Mouse (Mus musculus) hindbrain, embryonic 11.5 days (tissue): ENCODE measurements at regions not wholly inside any gene's neighbourhood (a gene's known extent, or its start where the extent isn't known, plus 50 kb on each side); places are given as distances from the start of the nearest gene placed in this dataset.
A peak's percentile ranks its signal among the peaks of the same experiment; 100 is the strongest.
"Not testable (repeated sequence)": the region's sequence is repeated elsewhere in the genome, so short reads cannot be mapped to it uniquely, and the experiment has no call there.

Experiments
- ATAC-seq: fragments of 200-750 bp; cut with Nextera tagmentation; 2 replicates; pipeline ENCODE4 v1.8.0; 2017; ENCODE audit warnings: mild to moderate bottlenecking, moderate TSS enrichment, moderate library complexity; ENCODE audit not compliant: low FRiP score
- DNase-seq: peaks from one replicate; pipeline ENCODE4 v3.0.0-alpha.2; 2015; ENCODE audit warnings: low spot score
- H3K27ac ChIP-seq: fragments of 300-500 bp; sonication (generic); 2 replicates; pipeline ENCODE4 v1.5.1; 2014; ENCODE audit warnings: mild to moderate bottlenecking, low read depth, low read length
- H3K27me3 ChIP-seq: fragments of 300-500 bp; sonication (generic); 2 replicates; pipeline ENCODE4 v1.6.1; 2014; ENCODE audit warnings: mild to moderate bottlenecking, low read length, moderate library complexity, mixed read lengths; ENCODE audit not compliant: control insufficient read depth, insufficient read depth
- H3K36me3 ChIP-seq: fragments of 300-500 bp; sonication (generic); 2 replicates; pipeline ENCODE4 v1.6.1; 2014; ENCODE audit warnings: mild to moderate bottlenecking, low read length, moderate library complexity, mixed read lengths; ENCODE audit not compliant: control insufficient read depth, insufficient read depth
- H3K4me1 ChIP-seq: fragments of 300-500 bp; sonication (generic); replicated peaks from 2 replicates; pipeline ENCODE4 v1.6.1; 2014; ENCODE audit warnings: low read length, mixed read lengths; ENCODE audit not compliant: control insufficient read depth, insufficient read depth
- H3K4me2 ChIP-seq: fragments of 300-500 bp; sonication (generic); replicated peaks from 2 replicates; pipeline ENCODE4 v1.6.1; 2014; ENCODE audit warnings: mild to moderate bottlenecking, low read depth, low read length
- H3K4me3 ChIP-seq: fragments of 300-500 bp; sonication (generic); 2 replicates; pipeline ENCODE4 v1.5.1; 2014; ENCODE audit warnings: low read depth, low read length
- H3K9ac ChIP-seq: fragments of 300-500 bp; sonication (generic); 2 replicates; pipeline ENCODE4 v1.6.1; 2014; ENCODE audit warnings: low read depth, low read length
- H3K9me3 ChIP-seq: fragments of 300-500 bp; sonication (generic); 2 replicates; pipeline ENCODE4 v1.6.1; 2016; ENCODE audit warnings: low read length; ENCODE audit not compliant: control insufficient read depth
- WGBS: fragments of 180-500 bp; shearing (Covaris S2); extraction: QIAGEN DNeasy Blood & Tissue Kit; methylation state at CpG from one replicate; pipeline ENCODE4 v1.1.7; 2014; 5-methylcytosine and 5-hydroxymethylcytosine counted together

- Histone ChIP-seq H3K27me3 (no peaks in the 10 kb centered on the region), H3K4me2 (no peak overlapping the region), H3K4me3 (no peak overlapping the region), H3K9ac (no peak overlapping the region), H3K36me3 (no peaks in the 10 kb centered on the region), H3K4me1 (no peaks in the 10 kb centered on the region), H3K9me3 (no peaks in the 10 kb centered on the region), H3K27ac (no peak overlapping the region)
- DNase-seq (no peak), ATAC-seq (no peak)
- WGBS: 92% methylated on average over 3 of the region's 3 CpGs
Observed at GRCm38 (mm10) chr8:103644845-103645244, 456.6 kb upstream of the Cdh5 start.

- DNase-seq (no peak), ATAC-seq (no peak)
- H3K4me3 ChIP-seq: no peak overlapping the region
- H3K27me3 ChIP-seq: no peaks in the 10 kb centered on the region
- H3K36me3 ChIP-seq: no peaks in the 10 kb centered on the region
- H3K9ac ChIP-seq: no peak overlapping the region
- H3K4me1 ChIP-seq: no peaks in the 10 kb centered on the region
- no peak overlapping the region for H3K4me2 ChIP-seq
- H3K27ac ChIP-seq: no peak overlapping the region
- WGBS: 96% methylated on average over 1 of the region's 1 CpGs
- H3K9me3 ChIP-seq: no peaks in the 10 kb centered on the region
Observed at GRCm38 (mm10) chr8:103664796-103665195, 436.6 kb upstream of the Cdh5 start.

- not testable (repeated sequence) for H3K36me3 ChIP-seq, H3K4me1 ChIP-seq, H3K9me3 ChIP-seq, H3K9ac ChIP-seq, H3K27me3 ChIP-seq, H3K4me3 ChIP-seq, H3K27ac ChIP-seq, H3K4me2 ChIP-seq, ATAC-seq
- 90% methylated on average over 5 of the region's 5 CpGs for WGBS
- DNase-seq: peak; percentile 15
Observed at GRCm38 (mm10) chr8:103686233-103686632, 415.2 kb upstream of the Cdh5 start.

- ATAC-seq (no peak), DNase-seq (no peak)
- H3K4me2 ChIP-seq: no peak overlapping the region
- WGBS: 89% methylated on average over 1 of the region's 1 CpGs
- no peaks in the 10 kb centered on the region for H3K4me1 ChIP-seq
- no peak overlapping the region for H3K4me3 ChIP-seq
- no peak overlapping the region for H3K27ac ChIP-seq
- no peak overlapping the region for H3K9ac ChIP-seq
- no peaks in the 10 kb centered on the region for H3K36me3 ChIP-seq
- H3K9me3 ChIP-seq: no peaks in the 10 kb centered on the region
- no peaks in the 10 kb centered on the region for H3K27me3 ChIP-seq
Observed at GRCm38 (mm10) chr8:103690438-103690837, 411.0 kb upstream of the Cdh5 start.

GRCm38 (mm10) chr8:103693531-103693930 lies 407.9 kb upstream of the Cdh5 start:
- Histone ChIP-seq H3K4me2 (no peak overlapping the region), H3K9me3 (no peaks in the 10 kb centered on the region), H3K9ac (no peak overlapping the region), H3K4me1 (no peaks in the 10 kb centered on the region), H3K4me3 (no peak overlapping the region), H3K27me3 (no peaks in the 10 kb centered on the region), H3K27ac (no peak overlapping the region), H3K36me3 (no peaks in the 10 kb centered on the region)
- no peak for ATAC-seq
- no peak for DNase-seq
- WGBS: 94% methylated on average over 8 of the region's 8 CpGs

GRCm38 (mm10) chr8:103694331-103694891 lies 407.0 kb upstream of the Cdh5 start:
- Histone ChIP-seq H3K4me2 (no peak overlapping the region), H3K4me1 (no peaks in the 10 kb centered on the region), H3K36me3 (no peaks in the 10 kb centered on the region), H3K27ac (no peak overlapping the region), H3K27me3 (no peaks in the 10 kb centered on the region), H3K4me3 (no peak overlapping the region), H3K9me3 (no peaks in the 10 kb centered on the region), H3K9ac (no peak overlapping the region)
- DNase-seq: no peak
- 72% methylated on average over 7 of the region's 7 CpGs for WGBS
- ATAC-seq: no peak

GRCm38 (mm10) chr8:103699016-103699520 lies 402.4 kb upstream of the Cdh5 start:
- WGBS: 92% methylated on average over 1 of the region's 1 CpGs

GRCm38 (mm10) chr8:103702236-103702635 lies 399.2 kb upstream of the Cdh5 start:
- H3K4me1 ChIP-seq: no peaks in the 10 kb centered on the region
- no peak overlapping the region for H3K27ac ChIP-seq
- ATAC-seq (no peak), DNase-seq (no peak)
- H3K9me3 ChIP-seq: no peaks in the 10 kb centered on the region
- 71% methylated on average over 2 of the region's 2 CpGs for WGBS
- no peak overlapping the region for H3K9ac ChIP-seq
- no peak overlapping the region for H3K4me2 ChIP-seq
- no peaks in the 10 kb centered on the region for H3K36me3 ChIP-seq
- H3K27me3 ChIP-seq: no peaks in the 10 kb centered on the region
- no peak overlapping the region for H3K4me3 ChIP-seq

More at GRCm38 (mm10) chr8:103699016-103699520, 402.4 kb upstream of the Cdh5 start:
- H3K27me3 ChIP-seq: no peaks in the 10 kb centered on the region
- no peak overlapping the region for H3K9ac ChIP-seq
- no peak overlapping the region for H3K4me2 ChIP-seq
- H3K27ac ChIP-seq: no peak overlapping the region
- H3K9me3 ChIP-seq: no peaks in the 10 kb centered on the region
- ATAC-seq (no peak), DNase-seq (no peak)
- no peaks in the 10 kb centered on the region for H3K36me3 ChIP-seq
- no peaks in the 10 kb centered on the region for H3K4me1 ChIP-seq
- H3K4me3 ChIP-seq: no peak overlapping the region

- no peak for ATAC-seq
- WGBS: 82% methylated on average over 2 of the region's 2 CpGs
Observed at GRCm38 (mm10) chr8:103706084-103706483, 395.3 kb upstream of the Cdh5 start.

More at GRCm38 (mm10) chr8:103706084-103706483, 395.3 kb upstream of the Cdh5 start:
- no peaks in the 10 kb centered on the region for H3K27me3 ChIP-seq
- no peaks in the 10 kb centered on the region for H3K9me3 ChIP-seq
- no peak overlapping the region for H3K27ac ChIP-seq
- no peaks in the 10 kb centered on the region for H3K4me1 ChIP-seq
- H3K4me2 ChIP-seq: no peak overlapping the region
- DNase-seq: no peak
- no peak overlapping the region for H3K9ac ChIP-seq
- H3K4me3 ChIP-seq: no peak overlapping the region
- H3K36me3 ChIP-seq: no peaks in the 10 kb centered on the region
